Mouse (Mus musculus) heart, embryonic 14.5 days (tissue): Measurements from ENCODE around the gene Hjurp. TPM values are rescaled to one million over a fixed set of nuclear protein-coding genes. Genes with fewer than 3 reads are reported as not detected.

Experiments used
- ATAC-seq: fragments of 200-750 bp; cut with Nextera tagmentation; 2 replicates; pipeline ENCODE4 v1.8.0; 2017; ENCODE audit warnings: low read depth, moderate TSS enrichment; ENCODE audit not compliant: insufficient number of reproducible peaks, insufficient read depth, low FRiP score
- H3K27ac ChIP-seq, 2 experiments: fragments of 200-500 bp in 1 of 2; fragments of 300-500 bp in 1 of 2; sonication (generic) in 1 of 2; replicated peaks in 1 of 2; 2 replicates each; pipeline ENCODE4 v1.5.1; 2012 to 2014; ENCODE audit warnings: low read depth in 2 of 2, low read length in 2 of 2, control low read depth in 1 of 2, mild to moderate bottlenecking in 1 of 2, mixed read lengths in 1 of 2; ENCODE audit not compliant: control insufficient read depth in 1 of 2, insufficient read depth in 1 of 2
- H3K27me3 ChIP-seq: fragments of 300-500 bp; sonication (generic); 2 replicates; pipeline ENCODE4 v1.6.1; 2014; ENCODE audit warnings: mild to moderate bottlenecking, low read length, control low read depth; ENCODE audit not compliant: control insufficient read depth, insufficient read depth
- H3K36me3 ChIP-seq: fragments of 300-500 bp; sonication (generic); 2 replicates; pipeline ENCODE4 v1.6.1; 2014; ENCODE audit warnings: mild to moderate bottlenecking, control low read depth, low read length, mixed read lengths; ENCODE audit not compliant: control insufficient read depth, insufficient read depth
- H3K4me1 ChIP-seq, 2 experiments: fragments of 200-500 bp in 1 of 2; fragments of 300-500 bp in 1 of 2; sonication (generic) in 1 of 2; 2 replicates each; pipeline ENCODE4 v1.6.1; 2012 to 2014; ENCODE audit warnings: low read length in 2 of 2, control low read depth in 1 of 2, mixed read lengths in 1 of 2; ENCODE audit not compliant: control insufficient read depth in 2 of 2, insufficient read depth in 2 of 2
- H3K4me2 ChIP-seq: fragments of 300-500 bp; sonication (generic); 2 replicates; pipeline ENCODE4 v1.6.1; 2014; ENCODE audit warnings: mild to moderate bottlenecking, low read length
- H3K4me3 ChIP-seq, 2 experiments: fragments of 200-500 bp in 1 of 2; fragments of 300-500 bp in 1 of 2; sonication (generic) in 1 of 2; 2 replicates each; pipeline ENCODE4 v1.5.1; 2012 to 2014; ENCODE audit warnings: low read length in 2 of 2, mild to moderate bottlenecking in 2 of 2, control low read depth in 1 of 2, low read depth in 1 of 2, moderate library complexity in 1 of 2; ENCODE audit not compliant: control insufficient read depth in 1 of 2, insufficient read depth in 1 of 2
- H3K9ac ChIP-seq: fragments of 300-500 bp; sonication (generic); 2 replicates; pipeline ENCODE4 v1.6.1; 2014; ENCODE audit warnings: mild to moderate bottlenecking, low read length
- H3K9me3 ChIP-seq: fragments of 300-500 bp; sonication (generic); 2 replicates; pipeline ENCODE4 v1.6.1; 2016; ENCODE audit warnings: low read length, control low read depth; ENCODE audit not compliant: control insufficient read depth
- WGBS: fragments of 180-500 bp; shearing (Covaris S2); extraction: QIAGEN DNeasy Blood & Tissue Kit; methylation state at CpG from one replicate; pipeline ENCODE4 v1.1.7; 2014; 5-methylcytosine and 5-hydroxymethylcytosine counted together
- polyA plus RNA-seq: library from polyadenylated mRNA; unstranded; fragments of >200 nt; fragmentation: Nextera tagmentation; extraction: Ambion mirVana; gene quantifications from 2 replicates; pipeline ENCODE4 v1.2.1, GENCODE M21; 2014

The Hjurp gene
- polyA plus RNA-seq, 1 experiment from 2014 or later, result 104 TPM

- no peak for ATAC-seq
- no peak overlapping the region for H3K9ac ChIP-seq
- H3K27ac ChIP-seq, result no peak overlapping the region
- H3K4me2 ChIP-seq, result no peak overlapping the region
- no peaks in the 10 kb centered on the region for H3K27me3 ChIP-seq
- no peaks in the 10 kb centered on the region for H3K36me3 ChIP-seq
- H3K4me3 ChIP-seq, result no peak overlapping the region
- 64% methylated on average over 6 of the region's 6 CpGs for WGBS
- no peaks in the 10 kb centered on the region for H3K4me1 ChIP-seq
- peaks cover 96% of the 10 kb centered on the region for H3K9me3 ChIP-seq
Measured at GRCm38 (mm10) chr1:88238771-88239170, 38.7 kb downstream of the Hjurp start.

DNA sequence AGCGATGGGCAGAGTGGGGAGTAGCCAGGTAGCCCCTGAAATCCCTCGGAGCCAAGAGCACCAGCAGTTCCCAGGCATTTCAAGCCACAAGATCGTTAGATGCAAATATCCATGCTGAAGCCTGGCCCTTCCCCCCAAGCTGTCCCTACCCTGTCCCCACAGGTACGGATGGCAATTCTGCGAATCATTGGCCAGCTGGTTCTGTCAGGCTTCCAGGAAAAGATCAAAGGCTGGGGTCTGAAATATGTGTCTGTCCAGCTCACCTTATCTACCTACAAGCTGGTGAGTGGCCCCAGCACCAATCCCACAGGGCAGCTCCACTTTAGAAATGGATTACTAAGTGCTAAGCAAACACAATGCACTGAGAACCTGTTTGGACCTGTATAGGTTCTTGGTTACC, 40.1 kb downstream of the Hjurp start:
- no peak overlapping the region for H3K9ac ChIP-seq
- H3K4me2 ChIP-seq, result no peak overlapping the region
- H3K4me3 ChIP-seq, result no peak overlapping the region
- no peak overlapping the region for H3K27ac ChIP-seq
- no peak for ATAC-seq
- H3K36me3 ChIP-seq, result no peaks in the 10 kb centered on the region
- no peaks in the 10 kb centered on the region for H3K27me3 ChIP-seq
- H3K4me1 ChIP-seq, result no peaks in the 10 kb centered on the region
- H3K9me3 ChIP-seq, result peaks cover 98% of the 10 kb centered on the region
- 68% methylated on average over 5 of the region's 5 CpGs for WGBS

DNA sequence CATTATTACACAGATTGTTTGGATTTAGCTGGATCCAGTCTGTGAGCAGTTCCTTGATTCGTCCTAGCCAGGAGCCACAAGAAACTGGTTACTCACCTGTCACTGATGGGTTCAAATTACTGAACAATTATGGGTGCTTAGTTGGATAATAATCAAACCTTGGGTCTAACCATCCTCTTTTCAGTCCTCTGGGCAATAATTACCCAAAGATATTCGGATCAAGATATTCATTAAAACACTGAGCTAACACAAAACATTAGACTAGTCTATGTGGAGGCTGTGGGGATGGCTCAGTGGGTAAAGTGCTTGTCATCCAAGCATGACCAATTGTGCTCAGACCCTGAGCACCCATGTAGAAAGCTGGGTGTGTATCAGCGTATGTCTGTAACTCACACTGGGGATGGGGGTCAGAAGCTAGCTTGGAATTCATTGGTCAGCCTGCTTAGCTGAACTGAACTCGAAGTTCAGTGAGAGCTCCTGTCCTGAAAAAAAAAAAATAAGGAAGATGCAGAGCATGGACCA, 41.5 kb downstream of the Hjurp start:
- no peak overlapping the region for H3K27ac ChIP-seq
- peaks cover 98% of the 10 kb centered on the region for H3K9me3 ChIP-seq
- H3K4me2 ChIP-seq, result no peak overlapping the region
- no peaks in the 10 kb centered on the region for H3K36me3 ChIP-seq
- no peak overlapping the region for H3K4me3 ChIP-seq
- no peaks in the 10 kb centered on the region for H3K27me3 ChIP-seq
- 51% methylated on average over 4 of the region's 4 CpGs for WGBS
- no peak overlapping the region for H3K9ac ChIP-seq
- no peak for ATAC-seq
- H3K4me1 ChIP-seq, result no peaks in the 10 kb centered on the region

DNA sequence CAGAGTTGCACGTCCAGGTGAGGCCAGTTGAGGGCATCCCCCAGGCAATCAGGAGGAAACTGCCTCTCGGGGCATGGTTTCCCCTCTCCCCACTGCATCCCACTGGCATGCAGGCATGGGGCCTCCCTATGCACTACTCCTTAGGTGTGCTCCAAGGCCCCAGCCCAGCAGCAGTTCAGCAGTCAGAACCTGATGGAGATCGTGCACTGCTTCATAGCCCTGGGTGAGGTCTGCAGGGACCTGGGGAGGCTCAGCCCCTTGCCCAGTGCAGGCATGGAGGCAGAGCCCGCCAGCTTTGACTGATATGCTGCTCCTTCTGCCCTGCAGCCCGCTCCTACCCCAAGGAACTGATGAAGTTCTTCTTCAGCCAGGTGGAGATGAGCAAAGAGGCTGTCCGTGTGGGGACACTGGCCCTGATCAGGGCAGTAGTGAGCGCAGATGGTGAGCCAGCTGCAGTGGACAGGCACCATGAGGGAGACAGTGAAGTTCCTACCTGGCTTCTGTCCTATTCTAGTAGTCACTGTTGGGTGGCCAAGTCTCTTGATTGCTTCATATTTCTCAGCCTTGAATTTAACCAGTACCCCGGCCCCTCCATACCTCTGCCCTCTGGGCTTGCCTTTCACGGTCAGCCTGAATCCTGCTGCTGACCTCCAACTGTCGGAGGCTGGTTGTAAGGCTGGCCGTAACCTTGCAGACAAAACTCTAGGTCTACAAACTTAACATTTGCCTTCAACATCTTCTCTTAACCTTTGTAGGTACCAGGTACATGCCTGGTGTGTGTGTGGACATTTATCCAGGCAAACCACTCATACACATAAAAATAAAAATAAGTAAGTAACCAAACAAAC, 42.2 kb downstream of the Hjurp start:
- H3K36me3 ChIP-seq, result no peaks in the 10 kb centered on the region
- 0 out of 2 replicates have a peak, but pooled peaks have one; percentile 3 for ATAC-seq
- no peak overlapping the region for H3K9ac ChIP-seq
- H3K4me1 ChIP-seq, result no peaks in the 10 kb centered on the region
- 54% methylated on average over 11 of the region's 11 CpGs for WGBS
- peaks cover 98% of the 10 kb centered on the region for H3K9me3 ChIP-seq
- no peaks in the 10 kb centered on the region for H3K27me3 ChIP-seq
- H3K27ac ChIP-seq, result no peak overlapping the region
- no peak overlapping the region for H3K4me2 ChIP-seq
- H3K4me3 ChIP-seq, result no peak overlapping the region

DNA sequence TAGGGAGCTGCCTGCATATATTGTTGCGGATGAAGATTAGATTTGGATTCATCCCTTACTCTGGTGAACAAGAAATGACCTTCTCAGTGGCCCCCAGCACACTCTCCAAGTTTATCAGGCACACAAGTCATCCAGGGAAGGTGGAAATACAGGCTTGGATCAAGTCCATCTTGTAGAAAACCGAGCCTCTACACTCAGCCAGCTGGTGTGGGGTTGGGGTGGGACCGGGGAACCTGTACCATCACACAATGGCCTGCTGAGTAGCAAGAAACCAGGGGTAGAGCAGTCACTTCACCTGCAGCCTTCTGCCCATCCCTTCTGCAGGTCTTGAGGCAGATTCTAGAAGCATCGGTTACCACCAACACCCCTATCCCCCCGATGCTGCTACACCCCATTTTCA, 42.8 kb downstream of the Hjurp start:
- Histone ChIP-seq H3K27me3 (no peaks in the 10 kb centered on the region), H3K27ac (no peak overlapping the region), H3K4me1 (no peaks in the 10 kb centered on the region), H3K4me2 (no peak overlapping the region), H3K9me3 (peaks cover 98% of the 10 kb centered on the region), H3K4me3 (no peak overlapping the region), H3K36me3 (no peaks in the 10 kb centered on the region), H3K9ac (no peak overlapping the region)
- WGBS, result 38% methylated on average over 5 of the region's 5 CpGs
- ATAC-seq, result no peak

- no peaks in the 10 kb centered on the region for H3K4me1 ChIP-seq
- H3K4me3 ChIP-seq, result no peak overlapping the region
- H3K9ac ChIP-seq, result no peak overlapping the region
- H3K36me3 ChIP-seq, result no peaks in the 10 kb centered on the region
- ATAC-seq, result no peak
- peaks cover 98% of the 10 kb centered on the region for H3K9me3 ChIP-seq
- H3K27ac ChIP-seq, result no peak overlapping the region
- no peaks in the 10 kb centered on the region for H3K27me3 ChIP-seq
- no peak overlapping the region for H3K4me2 ChIP-seq
- WGBS, result 54% methylated on average over 4 of the region's 4 CpGs
Measured at GRCm38 (mm10) chr1:88234248-88234610, 43.2 kb downstream of the Hjurp start.

- 62% methylated on average over 14 of the region's 14 CpGs for WGBS
- H3K4me2 ChIP-seq, result no peak overlapping the region
- H3K9me3 ChIP-seq, result peaks cover 98% of the 10 kb centered on the region
- H3K27me3 ChIP-seq, result no peaks in the 10 kb centered on the region
- ATAC-seq, result no peak
- H3K36me3 ChIP-seq, result no peaks in the 10 kb centered on the region
- no peak overlapping the region for H3K9ac ChIP-seq
- H3K4me1 ChIP-seq, result no peaks in the 10 kb centered on the region
- no peak overlapping the region for H3K27ac ChIP-seq
- H3K4me3 ChIP-seq, result no peak overlapping the region
Measured at GRCm38 (mm10) chr1:88233421-88234247, 43.8 kb downstream of the Hjurp start.
